Mouse (Mus musculus) kidney, embryonic 15.5 days (tissue): ENCODE measurements around the gene Ccdc38. TPM values are rescaled to one million over a fixed set of nuclear protein-coding genes. Genes with fewer than 3 reads are reported as not detected.

ENCODE experiments used
- ATAC-seq: fragments of 200-750 bp; cut with Nextera tagmentation; replicated peaks from 2 replicates; pipeline ENCODE4 v1.8.0; 2017; ENCODE audit warnings: moderate TSS enrichment; ENCODE audit not compliant: low FRiP score
- H3K27ac ChIP-seq: fragments of 300-500 bp; sonication (generic); 2 replicates; pipeline ENCODE4 v1.5.1; 2015; ENCODE audit warnings: mild to moderate bottlenecking, inconsistent platforms
- H3K27me3 ChIP-seq: fragments of 300-500 bp; sonication (generic); 2 replicates; pipeline ENCODE4 v1.6.1; 2015; ENCODE audit warnings: inconsistent platforms
- H3K36me3 ChIP-seq: fragments of 300-500 bp; sonication (generic); 2 replicates; pipeline ENCODE4 v1.6.1; 2015; ENCODE audit warnings: inconsistent platforms
- H3K4me1 ChIP-seq: fragments of 300-500 bp; sonication (generic); 2 replicates; pipeline ENCODE4 v1.6.1; 2015; ENCODE audit warnings: inconsistent platforms
- H3K4me2 ChIP-seq: fragments of 300-500 bp; sonication (generic); 2 replicates; pipeline ENCODE4 v1.6.1; 2015; ENCODE audit warnings: moderate library complexity, mild to moderate bottlenecking, inconsistent platforms
- H3K4me3 ChIP-seq: fragments of 300-500 bp; sonication (generic); replicated peaks from 2 replicates; pipeline ENCODE4 v1.5.1; 2015; ENCODE audit warnings: mild to moderate bottlenecking, inconsistent platforms
- H3K9ac ChIP-seq: fragments of 300-500 bp; sonication (generic); 2 replicates; pipeline ENCODE4 v1.6.1; 2015; ENCODE audit warnings: mild to moderate bottlenecking, inconsistent platforms
- H3K9me3 ChIP-seq: fragments of 300-500 bp; sonication (generic); replicated peaks from 2 replicates; pipeline ENCODE4 v1.6.1; 2016; ENCODE audit warnings: inconsistent platforms
- WGBS: fragments of 180-500 bp; shearing (Covaris S2); methylation state at CpG from one replicate; pipeline ENCODE4 v1.1.7; 2015; ENCODE audit warnings: mixed read lengths; 5-methylcytosine and 5-hydroxymethylcytosine counted together
- polyA plus RNA-seq: library from polyadenylated mRNA; unstranded; fragments of >200 nt; fragmentation: Nextera tagmentation; extraction: Ambion mirVana; gene quantifications from 2 replicates; pipeline ENCODE4 v1.2.1, GENCODE M21; 2015

The Ccdc38 gene
- polyA plus RNA-seq, 1 experiment from 2014 or later, result 0.31 TPM

DNA sequence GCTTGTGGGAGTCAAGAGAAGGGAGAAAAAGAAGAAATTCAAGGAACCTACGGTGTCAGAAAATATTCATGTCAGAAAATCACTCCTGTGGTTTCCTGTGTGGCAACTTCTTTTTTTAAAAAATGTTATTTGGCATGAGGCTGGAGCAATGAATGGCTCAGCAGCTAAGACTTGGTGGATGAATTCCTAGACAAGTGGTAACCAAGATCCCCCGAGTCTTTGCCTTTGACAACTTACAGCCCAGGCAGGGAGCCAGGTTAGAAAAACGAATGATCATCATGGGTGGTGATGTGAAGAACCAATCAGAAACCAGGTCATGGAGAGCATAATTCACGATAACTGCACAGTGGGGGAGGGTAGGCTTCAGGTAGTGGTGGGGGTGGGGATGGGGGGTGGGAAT lies 19.4 kb upstream of the Ccdc38 start:
- H3K4me2 ChIP-seq, result no peak overlapping the region
- no peaks in the 10 kb centered on the region for H3K4me1 ChIP-seq
- H3K27ac ChIP-seq, result no peak overlapping the region
- no peaks in the 10 kb centered on the region for H3K36me3 ChIP-seq
- H3K9me3 ChIP-seq, result no peaks in the 10 kb centered on the region
- H3K27me3 ChIP-seq, result no peaks in the 10 kb centered on the region
- no peak overlapping the region for H3K9ac ChIP-seq
- 70% methylated on average over 4 of the region's 4 CpGs for WGBS
- no peak overlapping the region for H3K4me3 ChIP-seq
- no peak for ATAC-seq

DNA sequence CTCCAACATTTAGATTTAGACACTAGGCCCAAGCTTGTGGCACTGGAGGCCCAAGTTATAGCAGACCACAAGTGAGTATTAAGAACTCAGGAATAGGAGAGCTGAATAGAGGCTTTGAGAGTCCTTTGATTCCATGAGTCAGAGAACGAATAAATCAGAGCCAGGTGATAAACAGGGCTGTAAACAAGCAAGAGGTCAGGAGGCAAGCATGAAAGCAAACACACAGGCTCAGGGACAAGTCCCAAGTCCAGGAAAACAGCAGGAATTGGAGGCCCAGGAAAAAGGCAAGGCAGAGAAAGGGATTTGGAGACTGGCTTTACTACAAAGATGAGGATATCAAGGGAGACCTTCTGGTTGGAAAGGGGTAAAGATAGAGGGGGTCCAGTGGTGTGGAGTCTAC lies 15.1 kb upstream of the Ccdc38 start:
- no peaks in the 10 kb centered on the region for H3K36me3 ChIP-seq
- 75% methylated on average over 1 of the region's 1 CpGs for WGBS

DNA sequence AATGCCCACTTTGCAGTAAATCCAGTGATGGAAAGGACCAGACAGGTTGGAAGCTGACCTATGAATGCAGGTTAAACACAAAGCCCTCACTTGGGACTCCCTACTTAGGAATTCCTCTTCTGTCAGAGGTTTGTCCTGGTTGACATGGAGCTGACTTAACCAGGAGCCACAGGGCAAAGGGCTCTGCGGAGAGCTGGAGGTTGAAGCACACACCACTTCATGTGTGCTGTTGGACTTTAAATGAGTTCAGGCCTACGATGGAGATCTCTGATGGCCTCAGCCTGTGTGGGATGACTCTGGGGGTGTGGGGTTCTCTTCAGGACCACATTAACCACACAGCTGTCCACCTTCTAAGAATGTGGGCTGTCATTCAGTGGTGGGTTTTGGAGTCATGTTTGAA lies 2.1 kb upstream of the Ccdc38 start:
- Histone ChIP-seq H3K27ac (0 out of 2 replicates have a peak overlapping the region, but pooled peaks have one; percentile 32), H3K4me1 (peaks cover 23% of the 10 kb centered on the region), H3K4me2 (no peak overlapping the region), H3K36me3 (no peaks in the 10 kb centered on the region), H3K9ac (no peak overlapping the region), H3K27me3 (peaks cover 27% of the 10 kb centered on the region), H3K4me3 (no peak overlapping the region), H3K9me3 (no peaks in the 10 kb centered on the region)
- 61% methylated on average over 2 of the region's 2 CpGs for WGBS
- no peak for ATAC-seq

More for the DNA sequence above, 15.1 kb upstream of the Ccdc38 start:
- Histone ChIP-seq H3K27ac (no peak overlapping the region), H3K4me1 (no peaks in the 10 kb centered on the region), H3K9me3 (no peaks in the 10 kb centered on the region), H3K9ac (no peak overlapping the region), H3K27me3 (no peaks in the 10 kb centered on the region), H3K4me2 (no peak overlapping the region), H3K4me3 (no peak overlapping the region)
- ATAC-seq, result no peak

DNA sequence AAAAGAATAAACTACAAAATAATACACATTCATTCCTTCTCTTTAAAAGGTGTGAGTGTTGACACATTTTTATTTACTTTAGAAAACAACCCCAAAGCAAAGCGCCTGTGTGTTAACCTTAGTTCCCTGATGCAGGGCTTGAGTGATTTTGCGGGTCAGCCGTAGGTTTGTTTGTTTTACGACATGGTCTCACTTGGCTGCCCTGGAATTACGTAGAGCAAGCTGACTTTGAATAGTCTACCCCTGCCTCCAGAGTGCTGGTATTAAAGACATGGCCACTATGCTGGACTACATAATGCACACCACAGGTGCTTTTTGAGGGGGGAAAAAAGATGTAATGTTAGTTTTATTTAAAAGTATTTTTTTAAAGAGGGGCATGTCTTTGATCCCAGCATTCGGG lies 1.6 kb upstream of the Ccdc38 start:
- no peaks in the 10 kb centered on the region for H3K9me3 ChIP-seq
- no peak overlapping the region for H3K4me2 ChIP-seq
- H3K27ac ChIP-seq, result no peak overlapping the region
- no peaks in the 10 kb centered on the region for H3K36me3 ChIP-seq
- peaks cover 23% of the 10 kb centered on the region for H3K4me1 ChIP-seq
- H3K9ac ChIP-seq, result no peak overlapping the region
- H3K27me3 ChIP-seq, result peaks cover 27% of the 10 kb centered on the region
- 23% methylated on average over 6 of the region's 6 CpGs for WGBS
- 0 out of 2 replicates have a peak, but pooled peaks have one; percentile 18 for ATAC-seq
- H3K4me3 ChIP-seq, result no peak overlapping the region

DNA sequence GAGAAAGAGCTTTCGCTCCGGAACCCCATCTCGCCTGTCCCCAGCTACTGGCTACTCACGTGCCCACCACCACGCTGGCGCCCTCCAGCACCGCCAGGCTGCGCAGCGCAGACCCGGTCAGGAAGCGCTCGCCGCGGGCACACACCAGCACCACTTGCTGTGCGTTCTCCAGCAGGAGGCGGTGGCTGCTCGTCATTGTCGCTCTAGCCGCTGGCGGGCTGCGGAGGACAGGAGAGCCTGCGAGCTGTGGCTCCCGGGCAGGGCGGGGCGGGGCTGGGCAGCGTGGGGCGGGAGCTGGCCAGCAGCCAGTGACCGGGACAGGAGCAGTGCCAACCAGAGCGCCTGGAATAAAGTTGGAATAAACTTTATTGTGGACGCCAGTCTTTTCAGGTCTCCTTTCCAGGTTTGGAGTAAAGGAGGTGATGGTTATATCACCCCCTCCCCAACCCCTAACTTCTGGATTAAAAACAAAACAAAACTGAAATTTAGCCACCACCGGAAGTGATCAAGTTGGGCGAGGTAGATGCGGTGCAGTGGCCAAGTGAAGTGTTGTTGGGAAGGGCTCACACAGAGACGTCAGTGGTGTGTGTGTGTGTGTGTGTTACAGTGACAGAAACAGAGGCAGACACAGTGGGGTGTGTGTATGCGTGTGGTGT lies 529 bp upstream of the Ccdc38 start, which contains the start of gene Amdhd1:
Gene Amdhd1, minus strand, starts transcription at position 259 of the 656 bp plus-strand sequence.
- ATAC-seq, result peak; percentile 93
- no peaks in the 10 kb centered on the region for H3K9me3 ChIP-seq
- peaks cover 18% of the 10 kb centered on the region for H3K4me1 ChIP-seq
- peaks cover 22% of the 10 kb centered on the region for H3K27me3 ChIP-seq
- H3K36me3 ChIP-seq, result no peaks in the 10 kb centered on the region
- peak within 1 kb of the TSS; percentile 44 for H3K4me3 ChIP-seq
- 3% methylated on average over 35 of the region's 35 CpGs for WGBS
- H3K27ac ChIP-seq, result no peak within 1 kb of the TSS
- peak within 1 kb of the TSS; percentile 73 for H3K4me2 ChIP-seq
- peak within 1 kb of the TSS; percentile 24; the same call in 1 of the 2 replicates for H3K9ac ChIP-seq

DNA sequence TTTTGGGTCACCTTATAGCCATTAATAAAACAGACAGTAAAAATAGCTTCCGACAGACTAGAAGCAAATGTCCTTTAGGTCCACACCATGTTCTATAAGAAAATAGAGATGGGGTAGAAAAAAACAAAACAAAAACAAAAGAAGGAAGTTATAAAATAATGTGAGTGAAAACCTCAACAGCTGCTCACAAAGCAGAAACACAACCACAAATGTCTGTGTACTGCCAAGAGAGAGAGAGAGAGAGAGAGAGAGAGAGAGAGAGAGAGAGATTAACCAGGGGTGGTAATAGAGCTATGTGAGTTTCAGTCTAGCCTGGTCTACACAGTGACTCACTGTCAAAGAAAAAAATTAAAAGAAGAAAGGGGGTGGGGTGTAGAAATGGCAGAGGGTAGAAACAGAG lies 1.2 kb downstream of the Ccdc38 start:
- peaks cover 18% of the 10 kb centered on the region for H3K4me1 ChIP-seq
- H3K27me3 ChIP-seq, result peaks cover 10% of the 10 kb centered on the region; the same call in 1 of the 2 replicates
- H3K4me3 ChIP-seq, result no peak overlapping the region
- H3K36me3 ChIP-seq, result no peaks in the 10 kb centered on the region
- no peak for ATAC-seq
- H3K9me3 ChIP-seq, result no peaks in the 10 kb centered on the region
- H3K4me2 ChIP-seq, result no peak overlapping the region
- WGBS, result 56% methylated on average over 1 of the region's 1 CpGs
- H3K9ac ChIP-seq, result no peak overlapping the region
- no peak overlapping the region for H3K27ac ChIP-seq

DNA sequence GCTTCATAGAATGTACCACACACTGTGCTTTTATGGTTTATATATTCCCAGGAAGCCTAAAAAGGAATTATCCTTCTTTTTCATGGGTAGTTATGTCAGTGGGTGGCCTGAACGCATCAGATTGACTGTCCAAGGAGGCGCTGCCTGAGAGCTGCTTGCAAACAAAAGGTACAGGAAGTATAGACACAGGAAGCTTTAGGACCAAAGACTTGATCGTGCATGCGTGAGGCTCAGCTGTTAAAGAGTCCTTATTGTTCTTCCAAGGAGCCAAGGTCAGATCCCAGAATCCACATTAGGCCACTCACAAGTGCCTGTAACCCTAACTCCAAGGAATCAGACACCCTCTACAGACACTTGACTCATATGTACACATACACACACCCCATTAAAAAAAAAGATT lies 1.9 kb downstream of the Ccdc38 start:
- Histone ChIP-seq H3K4me2 (no peak overlapping the region), H3K4me1 (peaks cover 18% of the 10 kb centered on the region), H3K9me3 (no peaks in the 10 kb centered on the region), H3K4me3 (no peak overlapping the region), H3K27ac (no peak overlapping the region), H3K36me3 (no peaks in the 10 kb centered on the region), H3K9ac (no peak overlapping the region), H3K27me3 (0 out of 2 replicates have a peak, but pooled peaks cover 8% of the 10 kb centered on the region)
- 59% methylated on average over 4 of the region's 4 CpGs for WGBS
- ATAC-seq, result no peak

DNA sequence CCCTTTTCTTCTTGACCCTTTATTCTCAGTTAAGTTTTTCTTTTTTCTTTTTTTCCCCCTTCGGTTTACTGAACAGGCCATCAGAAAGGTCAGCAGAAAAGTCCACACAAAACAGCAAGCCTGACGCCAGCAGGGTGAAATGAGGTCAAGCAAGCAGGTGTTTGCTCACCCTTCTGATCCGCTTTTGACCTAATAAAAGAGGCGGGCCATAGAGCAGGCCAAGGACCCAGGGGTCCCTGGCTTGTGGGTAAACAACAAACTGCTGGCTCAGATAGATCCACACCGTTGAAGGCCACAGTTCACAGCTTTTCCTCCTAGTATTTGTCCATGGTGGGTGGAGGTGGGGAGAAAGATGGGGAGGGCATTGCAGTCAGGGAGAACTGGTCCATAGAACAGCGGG lies 2.7 kb downstream of the Ccdc38 start:
- H3K4me2 ChIP-seq, result no peak overlapping the region
- H3K36me3 ChIP-seq, result no peaks in the 10 kb centered on the region
- 0 out of 2 replicates have a peak, but pooled peaks cover 4% of the 10 kb centered on the region for H3K27me3 ChIP-seq
- H3K27ac ChIP-seq, result no peak overlapping the region
- H3K9ac ChIP-seq, result no peak overlapping the region
- H3K4me1 ChIP-seq, result peaks cover 17% of the 10 kb centered on the region
- ATAC-seq, result no peak
- H3K9me3 ChIP-seq, result no peaks in the 10 kb centered on the region
- no peak overlapping the region for H3K4me3 ChIP-seq
- 50% methylated on average over 6 of the region's 6 CpGs for WGBS

DNA sequence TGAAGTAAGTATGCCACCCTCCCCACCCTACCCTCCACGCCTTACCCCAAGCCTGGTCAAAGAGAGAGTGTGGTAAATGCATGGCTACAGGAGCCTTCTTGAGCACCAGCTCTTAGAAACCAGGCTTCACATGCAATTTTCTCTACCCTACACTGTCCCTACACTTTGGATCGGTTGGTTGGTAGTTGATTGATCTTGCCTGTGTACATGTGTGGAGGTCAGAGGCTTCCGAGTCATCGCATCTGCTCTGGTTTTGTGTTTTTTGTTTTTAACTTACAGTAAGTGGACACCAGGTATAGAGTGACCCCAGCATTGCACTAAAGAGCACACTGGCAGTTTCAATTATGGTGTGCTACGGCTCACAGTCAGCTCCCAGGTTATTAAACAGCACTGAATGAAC lies 3.7 kb downstream of the Ccdc38 start:
- no peaks in the 10 kb centered on the region for H3K27me3 ChIP-seq
- no peak overlapping the region for H3K4me3 ChIP-seq
- H3K9ac ChIP-seq, result no peak overlapping the region
- peaks cover 14% of the 10 kb centered on the region for H3K4me1 ChIP-seq
- no peak for ATAC-seq
- H3K9me3 ChIP-seq, result no peaks in the 10 kb centered on the region
- no peak overlapping the region for H3K4me2 ChIP-seq
- 64% methylated on average over 5 of the region's 5 CpGs for WGBS
- no peaks in the 10 kb centered on the region for H3K36me3 ChIP-seq
- H3K27ac ChIP-seq, result no peak overlapping the region

DNA sequence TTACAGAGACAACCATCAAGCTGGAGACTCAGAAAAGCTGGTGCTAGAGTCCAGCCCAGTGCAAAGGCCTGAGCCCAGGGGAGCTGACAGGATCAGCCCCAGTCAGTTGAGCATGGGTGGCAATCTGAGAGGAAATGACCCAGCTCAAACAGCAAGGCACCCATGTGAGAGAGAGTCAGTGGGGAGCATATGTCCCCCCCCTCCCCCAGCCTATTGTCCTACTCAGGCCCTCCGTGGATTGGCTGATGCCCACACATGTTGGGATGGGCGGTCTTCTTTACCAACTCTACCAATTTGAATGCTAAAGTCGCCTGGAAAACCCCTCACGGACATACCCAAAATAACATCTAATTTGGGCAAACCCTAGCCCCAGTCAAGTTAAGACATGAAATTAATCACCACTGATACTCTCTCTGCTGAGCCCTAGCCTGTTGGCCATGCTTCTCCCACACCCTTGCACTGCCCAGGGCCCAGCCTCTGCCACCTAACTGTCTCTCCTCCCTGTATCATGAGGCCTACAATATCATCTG lies 7.4 kb downstream of the Ccdc38 start:
- Histone ChIP-seq H3K36me3 (no peaks in the 10 kb centered on the region), H3K9ac (no peak overlapping the region), H3K27me3 (no peaks in the 10 kb centered on the region), H3K9me3 (no peaks in the 10 kb centered on the region), H3K4me3 (no peak overlapping the region), H3K4me1 (no peaks in the 10 kb centered on the region), H3K27ac (no peak overlapping the region), H3K4me2 (no peak overlapping the region)
- 91% methylated on average over 4 of the region's 4 CpGs for WGBS
- no peak for ATAC-seq

DNA sequence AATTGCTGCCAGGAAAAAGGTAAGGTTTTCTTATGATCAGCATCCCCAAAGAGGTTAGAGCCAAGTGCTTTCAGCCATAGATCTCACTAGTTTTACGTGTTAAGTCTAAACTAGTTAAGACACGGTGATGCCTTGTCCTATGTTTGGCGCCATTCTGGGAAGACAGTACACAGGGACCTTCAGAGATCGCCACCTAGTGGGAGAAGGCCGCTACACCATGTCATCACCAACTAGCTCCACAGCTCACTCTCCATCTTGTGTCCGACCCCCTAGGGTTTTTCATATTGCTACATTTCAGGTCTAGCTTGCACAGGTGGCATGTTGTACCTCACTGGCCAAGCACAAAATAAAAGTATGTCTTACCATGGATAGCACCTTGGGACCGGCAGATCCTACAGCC lies 8.6 kb downstream of the Ccdc38 start:
- H3K27me3 ChIP-seq, result no peaks in the 10 kb centered on the region
- 14% methylated on average over 7 of the region's 7 CpGs for WGBS
- H3K4me1 ChIP-seq, result no peaks in the 10 kb centered on the region
- no peaks in the 10 kb centered on the region for H3K36me3 ChIP-seq
- no peak; the same call in 1 of the 2 replicates for ATAC-seq
- H3K9me3 ChIP-seq, result no peaks in the 10 kb centered on the region
- H3K4me2 ChIP-seq, result no peak overlapping the region
- H3K27ac ChIP-seq, result no peak overlapping the region
- H3K9ac ChIP-seq, result no peak overlapping the region
- no peak overlapping the region for H3K4me3 ChIP-seq

DNA sequence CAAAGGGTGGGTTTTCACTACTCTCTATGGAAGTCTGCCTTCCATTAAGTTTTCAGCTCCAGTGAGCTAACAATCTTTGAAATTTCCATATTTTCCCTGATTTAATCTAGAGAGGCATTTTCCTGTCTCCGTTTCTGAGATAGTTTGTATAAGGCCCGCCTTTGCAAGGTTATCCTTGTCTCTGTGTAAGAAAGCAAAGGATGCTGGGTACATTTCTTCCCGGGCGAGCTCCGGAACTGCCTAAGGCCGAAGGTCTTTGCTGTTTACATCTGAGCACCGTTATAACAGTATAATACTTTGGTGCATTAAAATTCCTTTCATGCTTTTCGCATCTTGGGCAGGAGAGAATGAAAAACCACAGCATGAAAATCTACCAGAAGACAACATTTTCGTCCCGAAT lies 9.4 kb downstream of the Ccdc38 start:
- WGBS, result 76% methylated on average over 10 of the region's 10 CpGs
- Histone ChIP-seq H3K27me3 (0 out of 2 replicates have a peak, but pooled peaks cover 1% of the 10 kb centered on the region), H3K36me3 (no peaks in the 10 kb centered on the region), H3K27ac (no peak overlapping the region), H3K9me3 (no peaks in the 10 kb centered on the region), H3K4me1 (no peaks in the 10 kb centered on the region), H3K9ac (no peak overlapping the region), H3K4me2 (no peak overlapping the region), H3K4me3 (no peak overlapping the region)
- no peak for ATAC-seq
